8 mouse cellular contexts compared by ENCODE assay signal in genomic region chr7:89940571-89941463, GRCm38 (mm10). TPM values are rescaled to one million over a fixed set of nuclear protein-coding genes. Genes with fewer than 3 reads are reported as not detected.
A peak's percentile ranks its signal among the peaks of the same experiment; 100 is the strongest.
DNase-seq lines count a peak whose midpoint lies in the region; ATAC-seq lines count a peak whose summit lies in the region.

Gene Hikeshi (minus strand): TSS chr7:89941204.

- under 1% methylated on average over 45 of the region's 45 CpGs for WGBS in hindbrain, embryonic 11.5 days

- peak; percentile 90 for DNase-seq in Muller cell, postnatal 12 days (ENCODE audit: inconsistent ontology term)
- DNase-seq in cerebellum, adult 9-11 months, result peak; percentile 95
- peak; percentile 96 to 97 for DNase-seq in frontal cortex, adult 2 months (ENCODE audit: extremely low spot score in 1 of 2, low spot score in 1 of 2)
- DNase-seq in hindbrain, embryonic 11.5 days (ENCODE audit: low spot score), result peak; percentile 97
- DNase-seq in layer of hippocampus, postnatal 10 days (ENCODE audit: low spot score in 2 of 2), result peak; percentile 90 to 91
- DNase-seq in lung, postnatal 10 days, result peak; percentile 98
- peak; percentile 83 for DNase-seq in ovary, postnatal 36 days (ENCODE audit: low spot score)
- peak; percentile 93 for DNase-seq in thymus, postnatal 25 days

- H3K4me2 ChIP-seq in hindbrain, embryonic 11.5 days (replicated peaks; ENCODE audit: low read depth, low read length), result peak within 1 kb of the TSS; percentile 60

- H3K36me3 ChIP-seq in hindbrain, embryonic 11.5 days (ENCODE audit: control insufficient read depth, insufficient read depth, low read length), result no peaks in the 10 kb centered on the region

- no peaks in the 10 kb centered on the region for H3K27me3 ChIP-seq in hindbrain, embryonic 11.5 days (ENCODE audit: control insufficient read depth, insufficient read depth, low read length)

- peak within 1 kb of the TSS; percentile 71 for H3K4me3 ChIP-seq in hindbrain, embryonic 11.5 days (ENCODE audit: low read depth, low read length)

- H3K4me1 ChIP-seq in hindbrain, embryonic 11.5 days (replicated peaks; ENCODE audit: control insufficient read depth, insufficient read depth, low read length), result no peaks in the 10 kb centered on the region

- H3K9ac ChIP-seq in hindbrain, embryonic 11.5 days (ENCODE audit: low read depth, low read length), result peak within 1 kb of the TSS; percentile 70

- H3K9me3 ChIP-seq in hindbrain, embryonic 11.5 days (ENCODE audit: control insufficient read depth, low read length), result no peaks in the 10 kb centered on the region

- peak; percentile 100 for ATAC-seq in hindbrain, embryonic 11.5 days (ENCODE audit: low FRiP score)

- H3K27ac ChIP-seq in hindbrain, embryonic 11.5 days (ENCODE audit: low read depth, low read length), result peak within 1 kb of the TSS; percentile 59

RNA-seq across cellular contexts. Expression of gene Hikeshi, which starts in this region (rescaled TPM):
- polyA plus RNA-seq in frontal cortex, adult 2 months (2012; rRNA removed), result 71.8 and 73.7 TPM in 2 replicates
- polyA plus RNA-seq in hindbrain, embryonic 11.5 days (2014; fragmentation: Nextera tagmentation; extraction: Ambion mirVana), result 153 and 157 TPM in 2 replicates
- 10 to 100 TPM; 85.4 to 89.8 TPM for total RNA-seq in layer of hippocampus, postnatal 10 days (2021)

Comparison
In these comparisons a context has a peak if more than half of its experiments do, and no peak if none do; other contexts are left out.
1. Peak in every context shown above with its lines: DNase-seq, ATAC-seq, H3K4me3 ChIP-seq and H3K27ac ChIP-seq.